Mouse (Mus musculus) heart, postnatal 0 days (tissue): ENCODE measurements around the gene Gm20518. TPM values are rescaled to one million over a fixed set of nuclear protein-coding genes. Genes with fewer than 3 reads are reported as not detected.

ENCODE experiments used
- ATAC-seq: fragments of 200-750 bp; cut with Nextera tagmentation; 2 replicates; pipeline ENCODE4 v1.8.0; 2017; ENCODE audit warnings: low read depth, moderate number of reproducible peaks, moderate library complexity; ENCODE audit not compliant: insufficient read depth
- DNase-seq: peaks from one replicate; pipeline ENCODE4 v3.0.0-alpha.2; 2016; ENCODE audit warnings: low spot score
- H3K27ac ChIP-seq: fragments of 300-500 bp; sonication (generic); 2 replicates; pipeline ENCODE4 v1.5.1; 2014; ENCODE audit warnings: low read depth, mild to moderate bottlenecking
- H3K27me3 ChIP-seq: fragments of 300-500 bp; sonication (generic); 2 replicates; pipeline ENCODE4 v1.6.1; 2014; ENCODE audit warnings: low read length, mixed read lengths; ENCODE audit not compliant: control insufficient read depth, insufficient read depth
- H3K36me3 ChIP-seq: fragments of 300-500 bp; sonication (generic); replicated peaks from 2 replicates; pipeline ENCODE4 v1.6.1; 2014; ENCODE audit warnings: low read length, mixed read lengths; ENCODE audit not compliant: control insufficient read depth, insufficient read depth
- H3K4me1 ChIP-seq: fragments of 300-500 bp; sonication (generic); 2 replicates; pipeline ENCODE4 v1.6.1; 2014; ENCODE audit warnings: antibody characterized with exemption; ENCODE audit not compliant: control insufficient read depth, insufficient read depth
- H3K4me2 ChIP-seq: fragments of 300-500 bp; sonication (generic); 2 replicates; pipeline ENCODE4 v1.6.1; 2014; ENCODE audit warnings: low read depth, mild to moderate bottlenecking, low read length, moderate library complexity
- H3K4me3 ChIP-seq: fragments of 300-500 bp; sonication (generic); 2 replicates; pipeline ENCODE4 v1.5.1; 2014; ENCODE audit warnings: low read depth, low read length
- H3K9ac ChIP-seq: fragments of 300-500 bp; sonication (generic); replicated peaks from 2 replicates; pipeline ENCODE4 v1.6.1; 2014; ENCODE audit warnings: low read depth, low read length, mixed read lengths
- H3K9me3 ChIP-seq: fragments of 300-500 bp; sonication (generic); replicated peaks from 2 replicates; pipeline ENCODE4 v1.6.1; 2016; ENCODE audit warnings: low read length; ENCODE audit not compliant: control insufficient read depth
- CTCF ChIP-seq: IDR thresholded peaks from 2 replicates; pipeline ENCODE4 v1.5.1; 2016; ENCODE audit warnings: antibody characterized with exemption, control low read depth, low read depth
- EP300 ChIP-seq: IDR thresholded peaks from 2 replicates; pipeline ENCODE4 v1.6.1; 2016; ENCODE audit warnings: antibody characterized with exemption, low read depth
- WGBS: fragments of 180-500 bp; shearing (Covaris S2); extraction: QIAGEN DNeasy Blood & Tissue Kit; methylation state at CpG from one replicate; pipeline ENCODE4 v1.1.7; 2014; 5-methylcytosine and 5-hydroxymethylcytosine counted together
- polyA plus RNA-seq: library from polyadenylated mRNA; unstranded; fragments of >200 nt; fragmentation: Nextera tagmentation; extraction: Ambion mirVana; gene quantifications from 2 replicates; pipeline ENCODE4 v1.2.1, GENCODE M21; 2015
- total RNA-seq: library from RNA; depleted of rRNA; stranded (reverse); fragments of >200 nt; gene quantifications from 2 replicates; pipeline ENCODE4 v1.2.3, GENCODE M21; 2014; ENCODE audit warnings: low replicate concordance; rRNA removed

Gm20518 gene
- total RNA-seq = not detected in 2 replicates
- polyA plus RNA-seq = 0.05 and 0.07 TPM in 2 replicates

- peak within 1 kb of the TSS; percentile 95 for H3K27ac ChIP-seq
- H3K4me1 ChIP-seq = peaks cover 24% of the 10 kb centered on the region
- H3K9ac ChIP-seq = peak within 1 kb of the TSS; percentile 93
- peak within 1 kb of the TSS; percentile 87 for H3K4me2 ChIP-seq
- peak within 1 kb of the TSS; percentile 85 for H3K4me3 ChIP-seq
- H3K9me3 ChIP-seq = no peaks in the 10 kb centered on the region
- H3K27me3 ChIP-seq = no peaks in the 10 kb centered on the region
- peak; percentile 99 for ATAC-seq
- WGBS = under 1% methylated on average over 29 of the region's 38 CpGs
- no peak for TF ChIP-seq EP300
- 0 out of 2 replicates have a peak, but pooled peaks have one; percentile 4 for TF ChIP-seq CTCF
- DNase-seq = peak; percentile 96
- 0 out of 2 replicates have a peak, but pooled peaks cover 4% of the 10 kb centered on the region for H3K36me3 ChIP-seq
Observed at GRCm38 (mm10) chr16:17891567-17891959, at the start of gene Gm20518. Gm20518 (minus strand) TSS chr16:17891671.

GRCm38 (mm10) chr16:17939255-17939751 is 47.8 kb upstream of the Gm20518 start:
- ATAC-seq = no peak

GRCm38 (mm10) chr16:17938821-17939220 is 47.4 kb upstream of the Gm20518 start:
- Histone ChIP-seq H3K4me3 (no peak overlapping the region), H3K27me3 (no peaks in the 10 kb centered on the region), H3K36me3 (no peaks in the 10 kb centered on the region), H3K4me2 (no peak overlapping the region), H3K27ac (no peak overlapping the region), H3K9ac (no peak overlapping the region), H3K4me1 (no peaks in the 10 kb centered on the region), H3K9me3 (no peaks in the 10 kb centered on the region)
- peak; percentile 71 for TF ChIP-seq CTCF
- TF ChIP-seq EP300 = no peak
- DNase-seq = peak; percentile 56
- WGBS = 13% methylated on average over 7 of the region's 7 CpGs
- peak; percentile 84; the same call in 1 of the 2 replicates for ATAC-seq

More at GRCm38 (mm10) chr16:17939255-17939751, 47.8 kb upstream of the Gm20518 start:
- Histone ChIP-seq H3K4me3 (no peak overlapping the region), H3K27me3 (no peaks in the 10 kb centered on the region), H3K27ac (no peak overlapping the region), H3K4me1 (no peaks in the 10 kb centered on the region), H3K36me3 (no peaks in the 10 kb centered on the region), H3K9me3 (no peaks in the 10 kb centered on the region), H3K9ac (no peak overlapping the region), H3K4me2 (no peak overlapping the region)
- no peak for DNase-seq
- WGBS = 32% methylated on average over 9 of the region's 9 CpGs
- TF ChIP-seq EP300 = no peak
- TF ChIP-seq CTCF = no peak

GRCm38 (mm10) chr16:17938187-17938586 is 46.7 kb upstream of the Gm20518 start:
- H3K27ac ChIP-seq = no peak overlapping the region
- no peaks in the 10 kb centered on the region for H3K36me3 ChIP-seq
- no peaks in the 10 kb centered on the region for H3K4me1 ChIP-seq
- H3K9ac ChIP-seq = no peak overlapping the region
- no peaks in the 10 kb centered on the region for H3K9me3 ChIP-seq
- 41% methylated on average over 7 of the region's 7 CpGs for WGBS
- no peaks in the 10 kb centered on the region for H3K27me3 ChIP-seq
- no peak overlapping the region for H3K4me2 ChIP-seq
- 0 out of 2 replicates have a peak, but pooled peaks have one; percentile 39 for ATAC-seq
- no peak for DNase-seq
- no peak overlapping the region for H3K4me3 ChIP-seq
- TF ChIP-seq EP300 (no peak), CTCF (no peak)

- 51% methylated on average over 10 of the region's 10 CpGs for WGBS
- H3K27ac ChIP-seq = no peak overlapping the region
- DNase-seq (no peak), ATAC-seq (no peak)
- no peaks in the 10 kb centered on the region for H3K36me3 ChIP-seq
- H3K9me3 ChIP-seq = no peaks in the 10 kb centered on the region
- TF ChIP-seq EP300 = no peak
- TF ChIP-seq CTCF = no peak
- no peak overlapping the region for H3K4me3 ChIP-seq
- H3K27me3 ChIP-seq = no peaks in the 10 kb centered on the region
- no peak overlapping the region for H3K9ac ChIP-seq
- H3K4me1 ChIP-seq = no peaks in the 10 kb centered on the region
- no peak overlapping the region for H3K4me2 ChIP-seq
Observed at GRCm38 (mm10) chr16:17936776-17937175, 45.3 kb upstream of the Gm20518 start.

- Histone ChIP-seq H3K27me3 (no peaks in the 10 kb centered on the region), H3K4me3 (no peak overlapping the region), H3K27ac (no peak overlapping the region), H3K36me3 (no peaks in the 10 kb centered on the region), H3K4me1 (no peaks in the 10 kb centered on the region), H3K9ac (no peak overlapping the region), H3K4me2 (no peak overlapping the region), H3K9me3 (no peaks in the 10 kb centered on the region)
- DNase-seq = no peak
- ATAC-seq = no peak
- 35% methylated on average over 3 of the region's 3 CpGs for WGBS
- TF ChIP-seq CTCF = no peak
- no peak for TF ChIP-seq EP300
Observed at GRCm38 (mm10) chr16:17934445-17934910, 43.0 kb upstream of the Gm20518 start.
